Mouse (Mus musculus): ENCODE measurements around the gene Parg. TPM values are rescaled to one million over a fixed set of nuclear protein-coding genes. Genes with fewer than 3 reads are reported as not detected.
"Not testable (repeated sequence)": the region's sequence is repeated elsewhere in the genome, so short reads cannot be mapped to it uniquely, and the experiment has no call there.

Gene Parg
- polyA plus RNA-seq, 1 experiment from 2014 or later = 47.5 TPM

GRCm38 (mm10) chr14:32191926-32192325 lies 9.8 kb upstream of the Parg start:
- Histone ChIP-seq H3K4me3 (no peak overlapping the region), H3K9me3 (replicated peaks) (no peaks in the 10 kb centered on the region), H3K4me1 (no peaks in the 10 kb centered on the region), H3K36me3 (peaks cover 90% of the 10 kb centered on the region), H3K27me3 (ENCODE audit: low read depth, poor library complexity, severe bottlenecking) (no peaks in the 10 kb centered on the region), H3K27ac (replicated peaks) (no peak overlapping the region)
- DNase-seq (ENCODE audit: low spot score) = no peak
- 89% methylated on average over 5 of the region's 5 CpGs for WGBS

- Histone ChIP-seq H3K9me3 (replicated peaks) (no peaks in the 10 kb centered on the region), H3K27me3 (ENCODE audit: low read depth, poor library complexity, severe bottlenecking) (no peaks in the 10 kb centered on the region), H3K36me3 (peaks cover 90% of the 10 kb centered on the region), H3K4me1 (no peaks in the 10 kb centered on the region), H3K27ac (replicated peaks) (no peak overlapping the region), H3K4me3 (no peak overlapping the region)
- 50% methylated on average over 3 of the region's 3 CpGs for WGBS
- peak; percentile 35 for DNase-seq (ENCODE audit: low spot score)
These were observed 9.3 kb upstream of the Parg start for GRCm38 (mm10) chr14:32192437-32192836.

DNA sequence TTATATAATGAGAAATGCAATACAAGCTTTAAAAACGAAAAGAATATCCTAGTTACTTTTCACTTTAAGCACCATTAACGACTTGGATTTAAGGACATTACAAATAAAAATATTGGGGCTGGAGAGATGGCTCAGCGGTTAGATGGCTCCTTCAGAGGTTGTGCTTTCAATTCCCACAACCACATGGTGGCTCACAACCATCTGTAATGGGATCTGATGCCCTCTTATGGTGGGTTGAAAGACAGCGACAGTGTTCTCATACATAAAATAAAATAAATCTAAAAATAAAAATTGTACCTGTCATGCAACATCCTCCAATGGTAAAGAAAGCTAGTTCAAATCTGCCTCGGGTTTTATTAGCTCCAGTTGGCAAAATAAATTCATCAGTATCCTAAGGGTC lies 8.2 kb upstream of the Parg start:
- not testable (repeated sequence) for H3K27ac ChIP-seq (replicated peaks); H3K4me1 ChIP-seq; H3K4me3 ChIP-seq; H3K27me3 ChIP-seq (ENCODE audit: low read depth, poor library complexity, severe bottlenecking); DNase-seq (ENCODE audit: low spot score); H3K9me3 ChIP-seq (replicated peaks)
- peaks cover 90% of the 10 kb centered on the region for H3K36me3 ChIP-seq
- WGBS = 83% methylated on average over 5 of the region's 5 CpGs

DNA sequence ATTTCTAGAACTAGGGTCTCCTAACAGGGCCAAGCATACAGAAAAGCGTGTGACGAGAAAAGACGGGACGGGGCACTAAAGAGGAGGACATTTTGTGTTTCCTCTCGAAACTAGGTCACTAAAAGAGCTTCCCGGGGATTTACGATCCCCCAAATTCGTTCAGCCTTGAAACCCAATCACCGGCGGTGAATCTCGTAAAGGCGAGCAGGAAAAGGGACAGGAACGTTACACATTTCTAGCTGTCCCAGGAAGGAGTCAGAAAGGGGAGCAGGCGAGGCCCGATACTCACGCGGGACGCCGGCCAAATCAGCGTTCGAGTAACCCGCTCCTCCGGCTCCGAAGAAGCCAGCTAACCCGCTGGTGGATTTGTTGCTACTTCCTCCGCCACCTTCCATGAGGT lies 395 bp upstream of the Parg start:
- Histone ChIP-seq H3K4me3 (peak overlapping the region; percentile 74), H3K9me3 (replicated peaks) (0 out of 2 replicates have a peak, but pooled peaks cover 5% of the 10 kb centered on the region), H3K36me3 (peaks cover 43% of the 10 kb centered on the region), H3K4me1 (peaks cover 26% of the 10 kb centered on the region), H3K27ac (replicated peaks) (peak overlapping the region; percentile 86), H3K27me3 (ENCODE audit: low read depth, poor library complexity, severe bottlenecking) (no peaks in the 10 kb centered on the region)
- under 1% methylated on average over 26 of the region's 26 CpGs for WGBS
- DNase-seq (ENCODE audit: low spot score) = peak; percentile 39

DNA sequence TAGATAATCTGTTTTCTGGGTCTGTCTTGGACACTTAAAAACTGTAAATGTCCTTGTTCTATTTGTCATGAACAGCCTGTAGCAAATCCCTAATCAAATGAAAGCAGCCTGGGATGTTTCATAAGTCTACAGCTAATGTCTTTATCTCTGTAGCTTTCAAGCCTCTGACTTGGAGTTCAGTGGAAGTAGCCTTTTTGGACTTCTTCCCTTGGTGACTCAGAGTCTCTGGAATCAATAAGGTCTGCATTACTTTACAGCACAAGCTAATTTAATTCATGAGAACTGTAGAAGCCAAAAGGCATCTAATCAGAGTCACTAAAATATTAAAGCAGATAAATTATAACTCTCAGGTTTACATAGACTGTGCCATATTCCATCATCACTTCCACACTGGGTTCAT lies 24.9 kb downstream of the Parg start:
- Histone ChIP-seq H3K9me3 (replicated peaks) (no peaks in the 10 kb centered on the region), H3K27me3 (ENCODE audit: low read depth, poor library complexity, severe bottlenecking) (no peaks in the 10 kb centered on the region), H3K36me3 (peaks cover 20% of the 10 kb centered on the region), H3K4me3 (no peak overlapping the region), H3K4me1 (no peaks in the 10 kb centered on the region), H3K27ac (replicated peaks) (no peak overlapping the region)
- no peak for DNase-seq (ENCODE audit: low spot score)

GRCm38 (mm10) chr14:32228996-32229395 lies 27.2 kb downstream of the Parg start:
- no peak overlapping the region for H3K27ac ChIP-seq (replicated peaks)
- peak; percentile 23 for DNase-seq (ENCODE audit: low spot score)
- H3K27me3 ChIP-seq (ENCODE audit: low read depth, poor library complexity, severe bottlenecking) = no peaks in the 10 kb centered on the region
- peaks cover 24% of the 10 kb centered on the region for H3K36me3 ChIP-seq
- whole genome bisulfite sequencing = 2% methylated on average over 2 of the region's 2 CpGs
- H3K4me3 ChIP-seq = no peak overlapping the region
- H3K9me3 ChIP-seq (replicated peaks) = no peaks in the 10 kb centered on the region
- H3K4me1 ChIP-seq = no peaks in the 10 kb centered on the region

DNA sequence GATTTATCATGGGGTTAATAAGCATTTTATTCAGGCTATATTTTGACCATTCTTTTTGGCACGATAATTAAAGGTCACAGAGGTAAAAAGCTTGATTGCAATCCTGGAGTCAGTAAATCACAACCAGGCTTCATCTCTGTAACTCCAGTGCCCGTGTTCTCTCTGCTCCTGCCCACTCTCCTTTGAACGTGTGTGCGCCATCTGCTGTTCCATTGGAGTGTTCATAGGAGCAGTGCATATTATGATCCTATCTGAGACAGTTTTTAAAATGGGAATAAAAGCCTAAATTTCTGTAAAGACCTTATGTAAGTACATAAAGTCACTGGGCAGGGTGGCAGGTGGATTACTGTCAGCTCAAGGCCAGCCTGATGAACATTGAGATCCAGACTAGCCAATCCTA lies 40.7 kb downstream of the Parg start:
- DNase-seq (ENCODE audit: low spot score) = no peak
- peaks cover 37% of the 10 kb centered on the region for H3K36me3 ChIP-seq
- H3K4me1 ChIP-seq = peaks cover 17% of the 10 kb centered on the region
- no peak overlapping the region for H3K27ac ChIP-seq (replicated peaks)
- no peaks in the 10 kb centered on the region for H3K9me3 ChIP-seq (replicated peaks)
- WGBS = 84% methylated on average over 4 of the region's 4 CpGs
- no peak overlapping the region for H3K4me3 ChIP-seq
- H3K27me3 ChIP-seq (ENCODE audit: low read depth, poor library complexity, severe bottlenecking) = no peaks in the 10 kb centered on the region

DNA sequence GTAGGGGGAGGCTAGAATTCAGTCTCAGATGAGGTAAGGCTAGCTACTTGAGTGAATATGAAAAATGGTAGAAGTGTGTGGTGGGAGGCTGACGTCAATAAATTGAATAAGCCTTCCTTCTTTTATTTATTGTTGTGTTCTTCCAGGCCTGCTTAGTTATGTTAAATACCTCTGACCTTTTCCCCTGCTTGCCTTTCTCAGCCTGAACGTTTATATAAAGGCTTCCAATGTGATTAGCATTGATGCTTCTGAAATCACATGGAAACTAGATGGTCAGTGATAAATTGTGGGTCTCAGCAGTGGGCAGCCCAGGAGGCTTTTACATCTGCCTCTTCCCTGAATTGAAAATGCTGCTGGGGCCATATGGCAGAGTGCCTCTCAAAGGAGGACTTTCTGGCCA lies 44.3 kb downstream of the Parg start:
- DNase-seq (ENCODE audit: low spot score) = no peak
- H3K4me1 ChIP-seq = peaks cover 26% of the 10 kb centered on the region
- 31% methylated on average over 2 of the region's 2 CpGs for WGBS
- H3K27me3 ChIP-seq (ENCODE audit: low read depth, poor library complexity, severe bottlenecking) = no peaks in the 10 kb centered on the region
- no peak overlapping the region for H3K4me3 ChIP-seq
- no peaks in the 10 kb centered on the region for H3K9me3 ChIP-seq (replicated peaks)
- H3K27ac ChIP-seq (replicated peaks) = no peak overlapping the region
- H3K36me3 ChIP-seq = peaks cover 22% of the 10 kb centered on the region

GRCm38 (mm10) chr14:32249616-32250015 lies 47.9 kb downstream of the Parg start:
- H3K4me3 ChIP-seq = no peak overlapping the region
- DNase-seq (ENCODE audit: low spot score) = no peak
- H3K9me3 ChIP-seq (replicated peaks) = no peaks in the 10 kb centered on the region
- H3K4me1 ChIP-seq = peaks cover 26% of the 10 kb centered on the region
- H3K27me3 ChIP-seq (ENCODE audit: low read depth, poor library complexity, severe bottlenecking) = no peaks in the 10 kb centered on the region
- no peak overlapping the region for H3K27ac ChIP-seq (replicated peaks)
- H3K36me3 ChIP-seq = peaks cover 20% of the 10 kb centered on the region
- WGBS = 88% methylated on average over 6 of the region's 6 CpGs

- DNase-seq (ENCODE audit: low spot score) = no peak
- WGBS = 91% methylated on average over 6 of the region's 6 CpGs
- Histone ChIP-seq H3K36me3 (peaks cover 58% of the 10 kb centered on the region), H3K4me3 (no peak overlapping the region), H3K27ac (replicated peaks) (no peak overlapping the region), H3K4me1 (no peaks in the 10 kb centered on the region), H3K27me3 (ENCODE audit: low read depth, poor library complexity, severe bottlenecking) (no peaks in the 10 kb centered on the region), H3K9me3 (replicated peaks) (no peaks in the 10 kb centered on the region)
These were observed 59.1 kb downstream of the Parg start for GRCm38 (mm10) chr14:32260830-32261229.

DNA sequence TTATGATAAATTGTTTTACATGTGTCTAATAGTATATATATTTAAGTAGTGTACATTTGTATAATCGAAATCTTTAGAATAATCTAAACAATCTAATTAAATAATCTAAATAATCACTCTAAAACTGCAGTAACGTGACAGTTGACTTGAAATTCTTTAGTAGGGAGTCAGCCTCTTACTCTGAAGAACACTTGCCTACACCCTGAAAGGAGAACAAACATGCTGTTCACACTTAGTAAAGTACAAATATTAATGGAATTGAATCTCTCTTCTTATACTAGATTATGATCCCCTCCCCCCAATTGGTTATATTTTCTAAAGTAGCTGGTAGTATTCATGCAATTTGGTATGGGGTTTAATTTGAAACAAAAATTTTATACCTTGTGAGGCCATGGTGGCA lies 60.0 kb downstream of the Parg start:
- Histone ChIP-seq H3K36me3 (peaks cover 50% of the 10 kb centered on the region), H3K9me3 (replicated peaks) (no peaks in the 10 kb centered on the region), H3K27me3 (ENCODE audit: low read depth, poor library complexity, severe bottlenecking) (no peaks in the 10 kb centered on the region), H3K4me3 (no peak overlapping the region), H3K4me1 (no peaks in the 10 kb centered on the region), H3K27ac (replicated peaks) (no peak overlapping the region)
- 87% methylated on average over 2 of the region's 2 CpGs for WGBS
- DNase-seq (ENCODE audit: low spot score) = no peak

DNA sequence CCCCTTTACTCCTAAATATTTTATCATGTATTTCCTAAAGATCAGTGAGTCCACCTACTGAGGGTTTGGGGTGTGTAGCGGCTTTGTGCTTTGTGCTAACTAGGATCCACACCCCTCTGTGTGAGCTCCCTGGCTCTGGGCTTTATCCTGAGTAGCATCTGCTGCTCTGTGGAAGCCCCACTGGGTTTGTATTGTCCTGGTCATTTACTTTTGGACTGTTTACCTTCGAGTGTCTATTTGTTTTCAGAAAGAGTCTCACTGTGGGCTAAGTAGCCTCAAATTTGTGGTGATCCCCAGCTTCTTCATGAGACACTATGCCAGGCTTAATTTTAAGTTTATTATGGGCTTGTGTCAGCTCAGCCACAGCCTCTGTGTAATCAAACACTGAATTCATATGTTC lies 67.2 kb downstream of the Parg start:
- Histone ChIP-seq H3K27ac (replicated peaks) (no peak overlapping the region), H3K4me1 (no peaks in the 10 kb centered on the region), H3K36me3 (peaks cover 28% of the 10 kb centered on the region), H3K4me3 (no peak overlapping the region), H3K9me3 (replicated peaks) (no peaks in the 10 kb centered on the region), H3K27me3 (ENCODE audit: low read depth, poor library complexity, severe bottlenecking) (no peaks in the 10 kb centered on the region)
- DNase-seq (ENCODE audit: low spot score) = no peak
- 65% methylated on average over 2 of the region's 2 CpGs for WGBS

DNA sequence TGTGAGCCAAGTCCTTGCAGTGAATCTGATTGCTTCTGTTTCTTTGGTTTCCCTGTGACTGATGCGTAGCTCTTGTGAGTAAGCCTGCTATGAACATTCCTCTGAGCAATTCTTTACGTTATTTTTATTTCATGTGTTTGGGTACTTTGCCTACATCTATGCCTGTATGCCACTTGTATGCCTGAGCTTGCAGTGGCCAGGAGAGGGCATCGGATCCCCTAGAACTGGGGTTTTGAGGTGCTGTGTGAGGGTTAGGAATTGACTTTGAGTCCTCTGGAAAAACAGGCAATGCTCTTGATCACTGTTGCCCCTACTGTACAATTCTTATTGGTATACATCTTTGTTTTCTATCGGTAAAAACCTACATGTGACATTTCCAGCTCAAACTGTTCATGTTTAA lies 67.8 kb downstream of the Parg start:
- no peak overlapping the region for H3K4me3 ChIP-seq
- H3K36me3 ChIP-seq = peaks cover 27% of the 10 kb centered on the region
- H3K27ac ChIP-seq (replicated peaks) = no peak overlapping the region
- no peaks in the 10 kb centered on the region for H3K9me3 ChIP-seq (replicated peaks)
- no peaks in the 10 kb centered on the region for H3K4me1 ChIP-seq
- no peak for DNase-seq (ENCODE audit: low spot score)
- WGBS = 90% methylated on average over 4 of the region's 4 CpGs
- no peaks in the 10 kb centered on the region for H3K27me3 ChIP-seq (ENCODE audit: low read depth, poor library complexity, severe bottlenecking)

DNA sequence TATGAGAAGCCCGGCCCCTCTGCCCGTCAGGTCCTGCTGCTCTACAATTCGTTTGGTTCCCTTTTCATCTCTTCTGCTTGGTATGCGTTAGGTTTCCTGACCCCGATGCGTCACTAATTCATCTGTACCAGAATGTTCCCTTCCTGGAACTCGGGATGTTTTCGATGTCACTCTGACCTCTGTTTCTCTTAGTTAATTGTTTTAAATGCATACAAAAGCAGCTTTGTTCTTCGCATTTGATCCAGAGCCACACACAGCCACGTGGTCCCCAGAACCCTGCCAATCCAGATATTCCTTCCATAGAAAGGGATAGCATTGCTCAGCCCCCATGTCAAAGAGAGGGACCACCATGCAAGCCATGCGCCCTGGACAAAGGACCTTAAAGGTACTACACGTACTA lies 99.9 kb downstream of the Parg start:
- Histone ChIP-seq H3K36me3 (peaks cover 34% of the 10 kb centered on the region), H3K4me3 (no peak overlapping the region), H3K27ac (replicated peaks) (no peak overlapping the region), H3K9me3 (replicated peaks) (no peaks in the 10 kb centered on the region), H3K27me3 (ENCODE audit: low read depth, poor library complexity, severe bottlenecking) (no peaks in the 10 kb centered on the region), H3K4me1 (0 out of 2 replicates have a peak, but pooled peaks cover 3% of the 10 kb centered on the region)
- DNase-seq (ENCODE audit: low spot score) = no peak
- 70% methylated on average over 12 of the region's 12 CpGs for WGBS
